Mouse (Mus musculus) MN1 (cell line): ENCODE results near the gene Bicd2.

Experiments
- DNase-seq: peaks from one replicate; pipeline ENCODE4 v3.0.0-alpha.2; 2016; ENCODE audit warnings: low spot score

Bicd2 gene

GRCm38 (mm10) chr13:49402628-49403027, 61.2 kb downstream of the Bicd2 start:
- DNase-seq: no peak

GRCm38 (mm10) chr13:49407795-49408194, 66.4 kb downstream of the Bicd2 start:
- DNase-seq: no peak

GRCm38 (mm10) chr13:49420754-49421605, 79.6 kb downstream of the Bicd2 start, which contains the start of gene Ippk:
TSS of gene Ippk (plus strand) at chr13:49421249.
- peak; percentile 97 for DNase-seq

- peak; percentile 69 for DNase-seq
Measured at GRCm38 (mm10) chr13:49421606-49421917, 80.2 kb downstream of the Bicd2 start.

- no peak for DNase-seq
Measured at GRCm38 (mm10) chr13:49421959-49422358, 80.6 kb downstream of the Bicd2 start.

GRCm38 (mm10) chr13:49426736-49427135, 85.4 kb downstream of the Bicd2 start:
- no peak for DNase-seq

GRCm38 (mm10) chr13:49428042-49428675, 86.8 kb downstream of the Bicd2 start:
- DNase-seq: no peak

GRCm38 (mm10) chr13:49430529-49430928, 89.1 kb downstream of the Bicd2 start:
- no peak for DNase-seq

GRCm38 (mm10) chr13:49433268-49434029, 92.1 kb downstream of the Bicd2 start:
- DNase-seq: no peak

GRCm38 (mm10) chr13:49435745-49436144, 94.4 kb downstream of the Bicd2 start:
- no peak for DNase-seq

GRCm38 (mm10) chr13:49436170-49436569, 94.8 kb downstream of the Bicd2 start:
- peak; percentile 87 for DNase-seq
